ENCODE assay signal across 18 mouse cellular contexts in the genomic region with DNA sequence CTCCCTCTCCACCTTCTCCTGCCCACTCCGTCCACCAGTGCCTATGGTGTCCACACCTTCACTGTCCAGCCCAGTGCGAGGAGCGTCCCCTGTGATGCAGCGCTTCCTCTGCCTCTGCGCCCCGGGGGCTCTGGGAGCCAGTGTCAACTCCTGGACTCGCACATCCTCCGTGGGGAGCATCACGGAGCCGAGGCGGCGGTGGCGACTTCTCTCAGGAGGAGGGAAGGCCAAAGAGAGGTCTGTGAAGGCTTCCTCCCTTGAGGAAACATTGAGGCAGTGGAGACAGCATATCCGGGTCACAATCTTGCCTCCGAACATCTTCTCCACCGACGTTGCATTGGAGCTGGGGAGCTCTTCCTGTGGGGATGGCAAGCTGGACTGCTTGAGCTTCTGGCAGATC.
"Had no signal": no experiment of that assay in that cellular context is flagged by ENCODE, and none has a peak within 500 bp of the region (broad histone marks: within the 10 kb centered on the region; RNA-seq: fewer than 3 reads in every experiment).

No protein-coding gene starts in this region.

- DNase-seq: lung, adult 18-20 months; lung, embryonic 14.5 days; lung, postnatal 10 days; lung, postnatal 4 days; retina, postnatal 1 day; right cerebral cortex, adult 18-20 months; right cerebral cortex, postnatal 4 days; thymus, adult 18-20 months; thymus, postnatal 25 days had no signal

- H3K4me3 ChIP-seq: limb, embryonic 15.5 days; liver, embryonic 12.5 days; midbrain, embryonic 10.5 days; midbrain, embryonic 13.5 days; midbrain, embryonic 15.5 days; myocyte; neural tube, embryonic 13.5 days; neural tube, embryonic 15.5 days had no signal

- H3K27ac ChIP-seq: limb, embryonic 15.5 days; liver, embryonic 12.5 days; liver, embryonic 14.5 days; midbrain, embryonic 10.5 days; midbrain, embryonic 13.5 days; midbrain, embryonic 15.5 days; neural tube, embryonic 13.5 days; neural tube, embryonic 15.5 days had no signal

- H3K9me3 ChIP-seq: limb, embryonic 15.5 days; liver, embryonic 12.5 days; midbrain, embryonic 10.5 days; midbrain, embryonic 13.5 days; midbrain, embryonic 15.5 days; neural tube, embryonic 13.5 days; neural tube, embryonic 15.5 days had no signal

- H3K9ac ChIP-seq: limb, embryonic 15.5 days; liver, embryonic 12.5 days; liver, embryonic 14.5 days; lung, embryonic 14.5 days; midbrain, embryonic 13.5 days; midbrain, embryonic 15.5 days; neural tube, embryonic 13.5 days; neural tube, embryonic 15.5 days had no signal

- ATAC-seq: liver, embryonic 12.5 days; midbrain, embryonic 15.5 days had no signal

- H3K4me2 ChIP-seq: limb, embryonic 15.5 days; liver, embryonic 12.5 days; lung, embryonic 14.5 days; midbrain, embryonic 13.5 days; midbrain, embryonic 15.5 days; neural tube, embryonic 13.5 days; neural tube, embryonic 15.5 days had no signal

- H3K4me1 ChIP-seq: limb, embryonic 15.5 days; liver, embryonic 12.5 days; midbrain, embryonic 10.5 days; midbrain, embryonic 13.5 days; midbrain, embryonic 15.5 days; neural tube, embryonic 13.5 days; neural tube, embryonic 15.5 days had no signal

- H3K27me3 ChIP-seq: limb, embryonic 15.5 days; liver, embryonic 12.5 days; midbrain, embryonic 13.5 days; midbrain, embryonic 15.5 days; neural tube, embryonic 13.5 days; neural tube, embryonic 15.5 days had no signal
